Mouse (Mus musculus): ENCODE results near the gene Lpp.
"Not testable (repeated sequence)": the region's sequence is repeated elsewhere in the genome, so short reads cannot be mapped to it uniquely, and the experiment has no call there.

- TF ChIP-seq CTCF (IDR thresholded peaks at IDR 0.05; ENCODE audit: low read depth, low read length); POLR2A (IDR thresholded peaks at IDR 0.05; ENCODE audit: borderline replicate concordance, low read depth, low read length): not testable (repeated sequence)
These were observed 628.5 kb downstream of the Lpp start for GRCm38 (mm10) chr16:25021743-25022359.

All from bone marrow macrophage, adult 2 months (primary cell).